Mouse (Mus musculus) mouse trophoblast stem cell (cell line): ENCODE measurements around the gene Olfr970.
"Not testable (repeated sequence)": the region's sequence is repeated elsewhere in the genome, so short reads cannot be mapped to it uniquely, and the experiment has no call there.

Experiments
- in situ Hi-C, 2 experiments: fragments of 300-500 bp; cut with MseI, MboI; formaldehyde crosslinking; loops; 2 replicates in 1 of 2; 3 replicates in 1 of 2; pipeline ENCODE4 v1.15.1; 2025

Gene Olfr970

DNA sequence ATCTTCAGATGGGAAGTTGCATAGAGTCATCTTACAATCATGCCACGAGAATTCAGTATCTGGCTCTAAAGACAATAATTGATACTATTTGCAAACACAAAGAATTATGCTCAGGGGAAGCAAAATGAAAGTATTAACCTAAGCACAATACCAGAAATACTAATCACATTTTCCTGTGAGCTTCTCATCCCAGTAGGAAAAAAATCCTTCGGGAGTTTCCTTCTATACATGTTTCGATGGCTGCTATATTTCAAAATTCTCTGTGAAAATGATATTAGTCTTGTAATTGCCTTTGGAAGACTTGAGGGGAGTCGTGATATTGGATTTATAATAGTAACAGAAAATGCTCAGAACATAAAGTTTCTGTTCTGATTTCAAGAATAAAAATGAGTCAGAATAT, at the start of gene Olfr970:
Olfr970 (plus strand) TSS at position 301 of the 400 bp plus-strand sequence.
- in situ Hi-C loops, result no loop called here

- in situ Hi-C loops, result no loop called here
Measured at GRCm38 (mm10) chr9:39783153-39783552, 25.5 kb upstream of the Olfr970 start, which contains the start of gene Olfr968. TSS of gene Olfr968 (minus strand) at chr9:39783253.

GRCm38 (mm10) chr9:39790558-39790957, 18.1 kb upstream of the Olfr970 start, which contains the start of gene Olfr969:
TSS of gene Olfr969 (plus strand) at chr9:39790945.
- in situ Hi-C loops, result no loop called here

DNA sequence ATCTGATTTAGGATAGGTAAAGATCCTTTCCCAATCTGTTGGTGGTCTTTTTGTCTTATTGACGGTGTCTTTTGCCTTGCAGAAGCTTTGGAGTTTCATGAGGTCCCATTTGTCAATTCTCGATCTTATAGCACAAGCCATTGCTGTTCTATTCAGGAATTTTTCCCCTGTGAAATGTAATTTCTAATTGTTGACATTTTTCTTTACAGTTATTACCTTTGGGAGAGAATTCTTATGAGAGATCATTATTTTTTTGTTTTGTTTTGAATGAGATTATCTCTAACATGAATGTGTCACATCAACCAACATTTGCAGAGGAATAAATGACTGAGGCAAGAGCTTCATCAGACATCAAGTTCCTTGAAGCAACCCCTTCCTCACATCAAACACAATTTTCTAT, 27.9 kb downstream of the Olfr970 start, which contains the start of gene Olfr971:
Olfr971 (plus strand) TSS at position 301 of the 400 bp plus-strand sequence.
- in situ Hi-C loops, result not testable (repeated sequence)

DNA sequence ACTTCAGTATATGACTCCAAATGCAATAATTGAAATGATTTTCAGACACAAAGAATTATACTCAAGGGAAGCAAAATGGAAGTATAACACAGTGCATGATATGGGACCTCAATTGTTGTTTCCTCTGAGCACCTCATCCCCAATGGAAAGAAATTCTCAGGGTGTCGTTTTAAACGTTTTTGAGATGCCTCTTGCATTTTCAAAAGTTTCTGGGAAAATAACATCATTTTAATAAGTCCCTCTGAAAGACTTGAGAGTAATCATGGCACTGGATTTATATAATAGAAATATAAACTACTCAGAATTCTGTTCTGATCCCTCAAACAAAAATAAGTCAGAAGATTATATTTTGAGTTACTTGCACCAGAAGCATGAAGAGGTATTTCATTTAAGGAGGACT, 57.5 kb downstream of the Olfr970 start, which contains the start of gene Olfr972:
Olfr972 (plus strand) TSS at position 301 of the 400 bp plus-strand sequence.
- in situ Hi-C loops, result no loop called here
